Mouse (Mus musculus) hindbrain, embryonic 16.5 days (tissue): ENCODE measurements around the gene Vmn2r82. TPM values are rescaled to one million over a fixed set of nuclear protein-coding genes. Genes with fewer than 3 reads are reported as not detected.

Experiments
- polyA plus RNA-seq: library from polyadenylated mRNA; unstranded; fragments of >200 nt; fragmentation: Nextera tagmentation; extraction: Ambion mirVana; gene quantifications from 2 replicates; pipeline ENCODE4 v1.2.1, GENCODE M21; 2015

Gene Vmn2r82
- polyA plus RNA-seq, 1 experiment from 2014 or later: not detected

Other genes starting within 250 kb of the Vmn2r82 start
- gene Vmn2r80, start 207.8 kb upstream of the Vmn2r82 start, polyA plus RNA-seq: not detected in 2 replicates
- not detected in 2 replicates for gene Vmn2r81, start 108.8 kb upstream of the Vmn2r82 start, polyA plus RNA-seq
- 0.04 and 0.06 TPM in 2 replicates for gene Vmn2r83, start 112.2 kb downstream of the Vmn2r82 start, polyA plus RNA-seq
- 20.7 and 22.2 TPM in 2 replicates for gene Plpp2, start 177.3 kb downstream of the Vmn2r82 start, polyA plus RNA-seq
- 56.5 and 67.4 TPM in 2 replicates for gene Mier2, start 198.7 kb downstream of the Vmn2r82 start, polyA plus RNA-seq
- gene Theg, start 230.8 kb downstream of the Vmn2r82 start, polyA plus RNA-seq: not detected in 2 replicates